8 mouse cellular contexts compared by ENCODE assay signal in the genomic region with DNA sequence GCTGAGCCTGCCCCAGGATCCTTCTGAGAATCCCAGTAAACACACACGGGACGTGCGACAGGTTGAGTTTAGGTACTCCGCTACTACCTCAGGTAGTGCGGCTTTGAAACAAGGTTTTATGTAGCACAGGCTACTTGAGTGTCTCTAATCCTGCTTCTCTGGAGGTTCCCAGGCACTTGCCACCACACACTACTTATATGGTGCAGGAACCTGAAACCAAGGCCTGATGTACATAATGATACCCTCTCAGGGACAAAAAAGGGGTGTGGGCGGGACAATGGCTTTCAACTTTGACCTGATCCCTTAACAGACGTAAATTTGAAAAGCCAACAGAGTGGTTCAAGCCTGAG. TPM values are rescaled to one million over a fixed set of nuclear protein-coding genes. Genes with fewer than 3 reads are reported as not detected.
DNase-seq lines count a peak whose midpoint lies in the region; ATAC-seq lines count a peak whose summit lies in the region.

No protein-coding gene starts in this region.

- peak overlapping the region; percentile 63 for H3K4me3 ChIP-seq in neural tube, embryonic 11.5 days (ENCODE audit: low read depth, low read length)
- peak overlapping the region; percentile 64 for H3K4me3 ChIP-seq in forebrain, embryonic 11.5 days (ENCODE audit: low read depth, low read length)
- H3K4me3 ChIP-seq in limb, embryonic 15.5 days: peak overlapping the region; percentile 61
- peak overlapping the region; percentile 50 for H3K4me3 ChIP-seq in stomach, embryonic 14.5 days (ENCODE audit: low read depth, low read length)

- no peaks in the 10 kb centered on the region for H3K36me3 ChIP-seq in neural tube, embryonic 11.5 days (ENCODE audit: control insufficient read depth, insufficient read depth, low read length)
- no peaks in the 10 kb centered on the region for H3K36me3 ChIP-seq in forebrain, embryonic 11.5 days (ENCODE audit: control insufficient read depth, insufficient read depth, low read length)
- no peaks in the 10 kb centered on the region for H3K36me3 ChIP-seq in limb, embryonic 15.5 days
- H3K36me3 ChIP-seq in stomach, embryonic 14.5 days (ENCODE audit: control insufficient read depth, insufficient read depth, low read length): no peaks in the 10 kb centered on the region

- H3K4me1 ChIP-seq in neural tube, embryonic 11.5 days (ENCODE audit: control insufficient read depth, insufficient read depth, low read length): no peaks in the 10 kb centered on the region
- H3K4me1 ChIP-seq in forebrain, embryonic 11.5 days (replicated peaks; ENCODE audit: control insufficient read depth, insufficient read depth, low read length): no peaks in the 10 kb centered on the region
- H3K4me1 ChIP-seq in limb, embryonic 15.5 days: 0 out of 2 replicates have a peak, but pooled peaks cover 5% of the 10 kb centered on the region
- H3K4me1 ChIP-seq in stomach, embryonic 14.5 days (ENCODE audit: control insufficient read depth, insufficient read depth, low read length): no peaks in the 10 kb centered on the region

- H3K9me3 ChIP-seq in neural tube, embryonic 11.5 days (ENCODE audit: control insufficient read depth, low read length): no peaks in the 10 kb centered on the region
- H3K9me3 ChIP-seq in forebrain, embryonic 11.5 days (ENCODE audit: control insufficient read depth, low read length): no peaks in the 10 kb centered on the region
- H3K9me3 ChIP-seq in limb, embryonic 15.5 days: no peaks in the 10 kb centered on the region
- H3K9me3 ChIP-seq in stomach, embryonic 14.5 days (ENCODE audit: control insufficient read depth, low read depth, low read length): no peaks in the 10 kb centered on the region; the same call in 1 of the 2 replicates

- peak overlapping the region; percentile 90 for H3K4me2 ChIP-seq in neural tube, embryonic 11.5 days (ENCODE audit: low read depth)
- H3K4me2 ChIP-seq in forebrain, embryonic 11.5 days (ENCODE audit: low read depth, low read length, severe bottlenecking): peak overlapping the region; percentile 87
- peak overlapping the region; percentile 98 for H3K4me2 ChIP-seq in limb, embryonic 15.5 days
- peak overlapping the region; percentile 89 for H3K4me2 ChIP-seq in stomach, embryonic 14.5 days (replicated peaks; ENCODE audit: low read depth, low read length)

- H3K9ac ChIP-seq in neural tube, embryonic 11.5 days (ENCODE audit: low read length): no peak overlapping the region
- H3K9ac ChIP-seq in forebrain, embryonic 11.5 days (ENCODE audit: low read length): no peak overlapping the region
- no peak overlapping the region for H3K9ac ChIP-seq in limb, embryonic 15.5 days
- H3K9ac ChIP-seq in stomach, embryonic 14.5 days (replicated peaks; ENCODE audit: low read depth, low read length): 0 out of 2 replicates have a peak overlapping the region, but pooled peaks have one; percentile 6

- peak; percentile 61 for ATAC-seq in neural tube, embryonic 11.5 days (ENCODE audit: insufficient read depth, low FRiP score, low TSS enrichment)
- ATAC-seq in forebrain, embryonic 11.5 days (replicated peaks; ENCODE audit: low FRiP score): no peak; the same call in 1 of the 2 replicates
- peak; percentile 53 for ATAC-seq in limb, embryonic 15.5 days (ENCODE audit: insufficient number of reproducible peaks, low FRiP score, low TSS enrichment, low read depth)
- peak; percentile 63 for ATAC-seq in stomach, embryonic 14.5 days (ENCODE audit: insufficient number of reproducible peaks, insufficient read depth, low FRiP score, low read depth)

- H3K27me3 ChIP-seq in neural tube, embryonic 11.5 days (ENCODE audit: control insufficient read depth, insufficient read depth, low read length): no peaks in the 10 kb centered on the region
- H3K27me3 ChIP-seq in forebrain, embryonic 11.5 days (ENCODE audit: control insufficient read depth, insufficient read depth, low read length): no peaks in the 10 kb centered on the region
- no peaks in the 10 kb centered on the region for H3K27me3 ChIP-seq in limb, embryonic 15.5 days
- H3K27me3 ChIP-seq in stomach, embryonic 14.5 days (ENCODE audit: control insufficient read depth, insufficient read depth, low read length): no peaks in the 10 kb centered on the region

- 6% methylated on average over 7 of the region's 7 CpGs for whole genome bisulfite sequencing in neural tube, embryonic 11.5 days
- WGBS in forebrain, embryonic 11.5 days: 4% methylated on average over 7 of the region's 7 CpGs
- 4% methylated on average over 7 of the region's 7 CpGs for WGBS in limb, embryonic 15.5 days
- 2% methylated on average over 7 of the region's 7 CpGs for WGBS in stomach, embryonic 14.5 days

- DNase-seq in neural tube, embryonic 11.5 days (ENCODE audit: low spot score): no peak
- no peak for DNase-seq in neural tube, embryonic 10.5 days (ENCODE audit: extremely low spot score, low spot score)
- DNase-seq in forebrain, embryonic 11.5 days (ENCODE audit: low spot score): no peak
- DNase-seq in layer of hippocampus, postnatal 25 days (ENCODE audit: extremely low spot score in 1 of 2, low spot score in 1 of 2): no peak
- no peak for DNase-seq in layer of hippocampus, postnatal 36 days
- no peak for DNase-seq in right cerebral cortex, adult 18-20 months

- H3K27ac ChIP-seq in neural tube, embryonic 11.5 days (ENCODE audit: low read depth, low read length): no peak overlapping the region
- H3K27ac ChIP-seq in forebrain, embryonic 11.5 days (ENCODE audit: low read depth, low read length): no peak overlapping the region
- peak overlapping the region; percentile 66 for H3K27ac ChIP-seq in limb, embryonic 15.5 days
- H3K27ac ChIP-seq in stomach, embryonic 14.5 days (ENCODE audit: low read length): peak overlapping the region; percentile 52; the same call in 1 of the 2 replicates

RNA-seq across cellular contexts. Expression of gene Kif27, which starts 0.4 kb away (rescaled TPM):
- 1.0 and 1.7 TPM in 2 replicates for polyA plus RNA-seq in neural tube, embryonic 11.5 days (2014; fragmentation: Nextera tagmentation; extraction: Ambion mirVana)
- polyA plus RNA-seq in forebrain, embryonic 11.5 days (2014; fragmentation: Nextera tagmentation; extraction: Ambion mirVana): 1.3 and 1.7 TPM in 2 replicates
- 0.43 and 0.45 TPM in 2 replicates for polyA plus RNA-seq in limb, embryonic 15.5 days (2015; fragmentation: Nextera tagmentation; extraction: Ambion mirVana)
- 0.59 and 1.1 TPM in 2 replicates for polyA plus RNA-seq in stomach, embryonic 14.5 days (2014; fragmentation: Nextera tagmentation; extraction: Ambion mirVana)
- 1 to 10 TPM; 3.2 to 3.3 TPM for total RNA-seq in layer of hippocampus, postnatal 25 days (2021)
- total RNA-seq in layer of hippocampus, postnatal 36 days (2021): 1 to 10 TPM; 2.9 to 3.9 TPM

RNA-seq across cellular contexts. Expression of gene 2210016F16Rik, which starts 25.7 kb away (rescaled TPM):
- polyA plus RNA-seq in neural tube, embryonic 11.5 days (2014; fragmentation: Nextera tagmentation; extraction: Ambion mirVana): 31.2 and 32.2 TPM in 2 replicates
- polyA plus RNA-seq in forebrain, embryonic 11.5 days (2014; fragmentation: Nextera tagmentation; extraction: Ambion mirVana): 27.6 and 30.7 TPM in 2 replicates
- polyA plus RNA-seq in limb, embryonic 15.5 days (2015; fragmentation: Nextera tagmentation; extraction: Ambion mirVana): 27.7 and 29.7 TPM in 2 replicates
- 30.6 and 33.0 TPM in 2 replicates for polyA plus RNA-seq in stomach, embryonic 14.5 days (2014; fragmentation: Nextera tagmentation; extraction: Ambion mirVana)
- 1 to 10 TPM; 6.8 to 7.4 TPM for total RNA-seq in layer of hippocampus, postnatal 25 days (2021)
- 1 to 10 TPM; 6.3 to 7.6 TPM for total RNA-seq in layer of hippocampus, postnatal 36 days (2021)

RNA-seq across cellular contexts. Expression of gene Rmi1, which starts 42.8 kb away (rescaled TPM):
- 29.8 and 32.1 TPM in 2 replicates for polyA plus RNA-seq in neural tube, embryonic 11.5 days (2014; fragmentation: Nextera tagmentation; extraction: Ambion mirVana)
- 35.9 and 40.9 TPM in 2 replicates for polyA plus RNA-seq in forebrain, embryonic 11.5 days (2014; fragmentation: Nextera tagmentation; extraction: Ambion mirVana)
- polyA plus RNA-seq in limb, embryonic 15.5 days (2015; fragmentation: Nextera tagmentation; extraction: Ambion mirVana): 22.8 and 24.5 TPM in 2 replicates
- 24.8 and 27.6 TPM in 2 replicates for polyA plus RNA-seq in stomach, embryonic 14.5 days (2014; fragmentation: Nextera tagmentation; extraction: Ambion mirVana)
- 10 to 100 TPM; 17.1 to 17.9 TPM for total RNA-seq in layer of hippocampus, postnatal 25 days (2021)
- 10 to 100 TPM; 17.7 to 19.5 TPM for total RNA-seq in layer of hippocampus, postnatal 36 days (2021)

RNA-seq across cellular contexts. Expression of gene Hnrnpk, which starts 43.9 kb away (rescaled TPM):
- polyA plus RNA-seq in neural tube, embryonic 11.5 days (2014; fragmentation: Nextera tagmentation; extraction: Ambion mirVana): 2,400 and 2,440 TPM in 2 replicates
- 2,577 and 2,646 TPM in 2 replicates for polyA plus RNA-seq in forebrain, embryonic 11.5 days (2014; fragmentation: Nextera tagmentation; extraction: Ambion mirVana)
- 1,317 and 1,364 TPM in 2 replicates for polyA plus RNA-seq in limb, embryonic 15.5 days (2015; fragmentation: Nextera tagmentation; extraction: Ambion mirVana)
- polyA plus RNA-seq in stomach, embryonic 14.5 days (2014; fragmentation: Nextera tagmentation; extraction: Ambion mirVana): 1,425 and 1,587 TPM in 2 replicates
- total RNA-seq in layer of hippocampus, postnatal 25 days (2021): 100 to 1,000 TPM; 656 to 660 TPM
- total RNA-seq in layer of hippocampus, postnatal 36 days (2021): 100 to 1,000 TPM; 670 to 686 TPM

Comparison
In these comparisons a context has a peak if more than half of its experiments do, and no peak if none do; other contexts are left out.
1. H3K27ac ChIP-seq: peak in limb, embryonic 15.5 days (single experiment) and stomach, embryonic 14.5 days (single experiment); none in neural tube, embryonic 11.5 days (single experiment) and forebrain, embryonic 11.5 days (single experiment).
2. Peak in every context shown above with its lines, with median percentiles within 50 percentile points of each other: H3K4me2 ChIP-seq and H3K4me3 ChIP-seq.